Mouse (Mus musculus): ENCODE results near the gene Ffar2. TPM values are rescaled to one million over a fixed set of nuclear protein-coding genes. Genes with fewer than 3 reads are reported as not detected.

The Ffar2 gene
- polyA plus RNA-seq, 1 experiment from 2014 or later: not detected

DNA sequence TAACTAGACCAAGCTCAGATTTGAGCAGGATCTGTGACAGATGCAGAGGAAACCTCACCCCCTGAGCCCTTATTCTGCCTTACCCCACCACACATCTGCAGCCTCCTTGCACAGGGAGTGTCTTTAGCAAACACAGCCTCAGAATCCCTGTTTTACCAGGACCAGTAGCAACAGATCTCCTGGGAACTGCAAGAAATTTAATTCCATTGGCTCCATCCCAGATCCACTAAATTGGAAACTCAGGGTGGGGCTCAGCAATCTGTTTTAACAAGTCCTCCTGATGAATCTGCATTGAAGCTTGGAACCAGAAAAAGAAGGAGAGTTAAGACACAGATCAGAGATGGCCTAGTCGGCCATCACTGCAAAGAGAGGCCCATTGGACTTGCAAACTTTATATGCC lies 26.8 kb downstream of the Ffar2 start:
- WGBS: 43% methylated on average over 1 of the region's 1 CpGs
- Histone ChIP-seq H3K27me3 (replicated peaks) (no peaks in the 10 kb centered on the region), H3K27ac (ENCODE audit: poor library complexity, severe bottlenecking) (no peak overlapping the region), H3K4me1 (replicated peaks) (0 out of 2 replicates have a peak, but pooled peaks cover 3% of the 10 kb centered on the region), H3K36me3 (no peaks in the 10 kb centered on the region), H3K4me3 (no peak overlapping the region), H3K9me3 (replicated peaks) (peaks cover 15% of the 10 kb centered on the region), H3K4me2 (no peak overlapping the region), H3K9ac (no peak overlapping the region)
- ATAC-seq (ENCODE audit: insufficient number of reproducible peaks, low FRiP score): no peak

DNA sequence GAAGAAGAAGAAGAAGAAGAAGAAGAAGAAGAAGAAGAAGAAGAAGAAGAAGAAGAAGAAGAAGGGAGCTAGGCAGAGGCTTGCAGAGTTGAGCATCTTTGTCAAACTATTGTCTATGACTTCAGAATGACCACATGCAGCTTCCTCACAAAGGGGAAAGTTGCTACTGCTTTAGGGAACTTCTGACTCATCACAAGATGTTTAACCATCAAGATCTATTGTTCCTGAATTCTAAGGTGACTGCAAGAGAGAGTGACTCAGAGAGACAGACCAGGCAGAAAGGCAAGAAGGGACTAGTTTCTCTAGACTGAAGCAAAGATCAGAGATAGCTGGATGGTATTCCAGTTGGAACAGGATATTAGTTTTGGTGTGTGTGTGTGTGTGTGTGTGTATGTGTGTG lies 28.7 kb downstream of the Ffar2 start:
- ATAC-seq (ENCODE audit: insufficient number of reproducible peaks, low FRiP score): no peak
- no peak overlapping the region for H3K4me2 ChIP-seq

DNA sequence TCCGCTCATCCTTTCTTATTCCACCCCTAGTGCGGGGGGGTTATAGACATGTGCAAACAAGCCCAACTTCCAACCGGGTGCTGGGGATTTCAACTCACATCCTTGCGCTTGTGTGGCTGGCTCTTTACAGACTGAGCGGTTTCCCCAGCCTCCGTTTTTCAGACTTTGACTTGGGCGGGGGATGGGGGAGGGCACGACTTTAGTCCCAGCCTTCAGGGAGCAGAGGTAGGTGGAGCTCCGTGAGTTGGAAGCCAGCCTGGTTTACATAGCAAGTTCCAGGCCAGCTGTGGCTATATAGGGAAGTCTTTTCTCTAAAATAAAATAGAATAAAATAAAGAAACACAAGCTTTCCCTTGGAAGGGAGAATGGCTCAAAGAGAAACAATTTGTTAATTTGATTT lies 31.7 kb downstream of the Ffar2 start:
- H3K4me3 ChIP-seq: no peak overlapping the region
- peaks cover 34% of the 10 kb centered on the region for H3K27me3 ChIP-seq (replicated peaks)
- ATAC-seq (ENCODE audit: insufficient number of reproducible peaks, low FRiP score): no peak
- H3K4me2 ChIP-seq: no peak overlapping the region
- 22% methylated on average over 9 of the region's 9 CpGs for WGBS
- H3K36me3 ChIP-seq: no peaks in the 10 kb centered on the region
- no peaks in the 10 kb centered on the region for H3K9me3 ChIP-seq (replicated peaks)
- H3K4me1 ChIP-seq (replicated peaks): no peaks in the 10 kb centered on the region
- H3K27ac ChIP-seq (ENCODE audit: poor library complexity, severe bottlenecking): no peak overlapping the region
- no peak overlapping the region for H3K9ac ChIP-seq

More for the DNA sequence above, 28.7 kb downstream of the Ffar2 start:
- no peak overlapping the region for H3K4me3 ChIP-seq
- no peak overlapping the region for H3K9ac ChIP-seq
- H3K27me3 ChIP-seq (replicated peaks): peaks cover 9% of the 10 kb centered on the region; the same call in 1 of the 2 replicates
- no peaks in the 10 kb centered on the region for H3K36me3 ChIP-seq
- H3K27ac ChIP-seq (ENCODE audit: poor library complexity, severe bottlenecking): no peak overlapping the region
- 0 out of 2 replicates have a peak, but pooled peaks cover 3% of the 10 kb centered on the region for H3K4me1 ChIP-seq (replicated peaks)
- peaks cover 7% of the 10 kb centered on the region for H3K9me3 ChIP-seq (replicated peaks)

DNA sequence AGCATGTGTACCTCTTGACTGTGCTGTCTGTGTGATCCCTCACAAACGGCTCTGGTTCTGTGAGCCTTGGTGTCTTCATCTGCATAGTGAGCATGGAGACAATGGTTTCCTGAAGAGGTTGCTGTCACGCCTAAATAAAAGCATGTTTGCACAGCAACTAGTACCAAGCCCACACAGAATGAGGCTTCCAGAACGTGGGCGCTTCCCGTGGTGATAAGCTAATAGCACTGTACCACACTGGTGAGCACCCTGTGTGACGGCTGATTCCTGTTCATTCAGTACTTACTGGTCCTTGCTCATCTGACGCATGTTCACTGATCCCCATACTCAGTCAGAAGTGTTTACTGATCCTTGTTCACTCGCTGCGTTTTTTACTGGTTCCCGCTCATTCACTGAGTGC lies 33.4 kb downstream of the Ffar2 start:
- 69% methylated on average over 10 of the region's 10 CpGs for WGBS
- Histone ChIP-seq H3K9ac (no peak overlapping the region), H3K27me3 (replicated peaks) (peaks cover 35% of the 10 kb centered on the region), H3K36me3 (no peaks in the 10 kb centered on the region), H3K4me2 (no peak overlapping the region), H3K27ac (ENCODE audit: poor library complexity, severe bottlenecking) (no peak overlapping the region), H3K4me1 (replicated peaks) (no peaks in the 10 kb centered on the region), H3K4me3 (no peak overlapping the region), H3K9me3 (replicated peaks) (no peaks in the 10 kb centered on the region)
- no peak for ATAC-seq (ENCODE audit: insufficient number of reproducible peaks, low FRiP score)

DNA sequence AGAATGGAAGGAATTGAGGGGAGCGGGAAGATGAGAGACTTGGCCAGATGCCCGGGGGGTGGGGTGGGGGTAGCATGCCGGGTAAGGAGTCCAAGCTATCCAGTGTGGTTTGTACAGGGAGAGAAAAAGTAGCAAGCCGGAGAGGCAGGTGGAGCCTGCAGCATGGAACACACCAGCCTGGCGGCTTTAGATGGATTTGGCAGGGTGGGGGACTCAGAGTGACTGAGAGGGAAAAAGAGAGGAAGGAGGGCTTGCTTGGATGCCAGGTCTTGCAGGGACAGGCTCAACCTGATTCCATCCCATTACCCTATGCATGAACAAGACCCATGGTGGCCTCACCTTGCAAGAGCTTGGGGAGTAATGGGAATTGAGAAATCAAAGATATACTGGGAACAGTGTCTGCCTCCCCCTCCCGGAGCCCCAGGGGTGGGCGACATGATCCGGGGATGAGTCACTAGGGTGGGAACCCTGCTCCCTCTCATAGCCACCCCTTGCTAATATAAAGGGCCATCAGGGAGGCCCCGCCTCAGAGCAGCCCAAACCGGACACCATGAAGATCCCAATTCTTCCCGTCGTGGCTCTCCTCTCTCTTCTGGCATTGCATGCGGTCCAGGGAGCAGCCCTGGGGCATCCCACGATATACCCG lies 36.1 kb downstream of the Ffar2 start, which contains the start of gene Krtdap:
Gene Krtdap (plus strand): TSS at position 520 of the 646 bp plus-strand sequence.
- no peak within 1 kb of the TSS for H3K4me3 ChIP-seq
- WGBS: 41% methylated on average over 15 of the region's 15 CpGs
- H3K4me2 ChIP-seq: no peak within 1 kb of the TSS
- H3K9ac ChIP-seq: no peak within 1 kb of the TSS
- no peak for ATAC-seq (ENCODE audit: insufficient number of reproducible peaks, low FRiP score)
- no peaks in the 10 kb centered on the region for H3K36me3 ChIP-seq
- peaks cover 35% of the 10 kb centered on the region for H3K27me3 ChIP-seq (replicated peaks)
- H3K9me3 ChIP-seq (replicated peaks): no peaks in the 10 kb centered on the region
- H3K4me1 ChIP-seq (replicated peaks): no peaks in the 10 kb centered on the region
- no peak within 1 kb of the TSS for H3K27ac ChIP-seq (ENCODE audit: poor library complexity, severe bottlenecking)

DNA sequence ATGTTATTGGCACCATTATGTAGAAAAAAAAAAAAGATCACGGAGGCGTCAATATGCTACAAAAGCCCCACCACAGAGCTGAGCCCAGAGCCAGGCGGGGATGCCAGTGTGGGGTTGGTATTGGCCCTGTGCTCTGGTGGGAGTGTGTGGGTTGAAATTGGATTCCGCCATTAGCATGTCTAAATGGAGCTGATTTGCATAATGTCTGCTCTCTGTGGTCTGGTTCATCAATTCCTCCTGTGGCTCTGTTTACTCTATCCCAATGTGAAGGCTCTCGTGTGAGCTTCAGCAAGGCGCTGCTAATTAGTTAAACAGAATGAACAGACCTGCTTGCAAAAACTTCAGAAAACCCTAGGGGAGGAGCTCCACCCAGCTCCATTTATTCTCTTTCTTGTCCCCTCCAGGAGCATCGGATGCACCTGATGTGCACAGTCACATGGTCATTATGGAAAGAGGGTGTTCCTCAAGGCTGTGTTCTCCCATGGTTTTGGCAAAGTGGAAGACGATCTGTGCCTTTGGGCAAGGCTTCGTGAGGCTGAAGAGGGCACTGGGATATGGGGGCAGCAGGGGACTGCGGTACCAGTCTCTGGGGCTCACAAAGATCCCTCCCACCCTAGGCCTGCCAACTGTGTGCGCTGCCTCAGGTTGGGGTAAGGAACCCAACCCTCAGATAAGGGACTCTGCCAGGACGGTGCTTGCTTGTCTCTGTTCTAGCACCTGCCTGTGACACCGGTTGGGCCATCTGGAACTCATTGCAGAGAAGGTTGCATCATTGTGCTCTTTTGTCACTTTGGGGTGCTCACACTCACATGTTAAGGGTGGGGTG lies 37.6 kb downstream of the Ffar2 start:
- ATAC-seq (ENCODE audit: insufficient number of reproducible peaks, low FRiP score): no peak
- no peak overlapping the region for H3K4me2 ChIP-seq
- no peaks in the 10 kb centered on the region for H3K9me3 ChIP-seq (replicated peaks)
- H3K27ac ChIP-seq (ENCODE audit: poor library complexity, severe bottlenecking): no peak overlapping the region
- H3K36me3 ChIP-seq: no peaks in the 10 kb centered on the region
- no peaks in the 10 kb centered on the region for H3K4me1 ChIP-seq (replicated peaks)
- WGBS: 73% methylated on average over 13 of the region's 13 CpGs
- no peak overlapping the region for H3K9ac ChIP-seq
- peaks cover 34% of the 10 kb centered on the region for H3K27me3 ChIP-seq (replicated peaks)
- H3K4me3 ChIP-seq: no peak overlapping the region

DNA sequence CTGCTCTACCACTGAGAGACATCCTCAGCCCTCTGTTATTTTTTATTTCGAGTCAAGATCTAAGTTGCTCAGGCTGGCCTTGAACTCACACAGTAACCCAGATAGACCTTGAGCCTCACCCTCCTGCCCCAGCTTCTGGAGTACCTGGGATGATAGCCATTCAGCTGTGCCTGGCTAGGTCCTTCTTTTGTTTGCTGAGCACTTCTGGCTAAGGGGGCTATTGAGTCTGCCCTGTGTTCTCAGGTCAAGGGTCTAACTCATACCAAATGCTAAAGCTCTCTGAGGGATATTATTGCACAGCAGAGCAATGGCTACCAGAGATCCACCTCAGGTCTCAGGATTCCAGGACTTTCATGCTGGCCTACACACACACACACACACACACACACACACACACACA lies 38.4 kb downstream of the Ffar2 start:
- 63% methylated on average over 1 of the region's 1 CpGs for WGBS
- H3K27me3 ChIP-seq (replicated peaks): peaks cover 28% of the 10 kb centered on the region
- no peak for ATAC-seq (ENCODE audit: insufficient number of reproducible peaks, low FRiP score)

DNA sequence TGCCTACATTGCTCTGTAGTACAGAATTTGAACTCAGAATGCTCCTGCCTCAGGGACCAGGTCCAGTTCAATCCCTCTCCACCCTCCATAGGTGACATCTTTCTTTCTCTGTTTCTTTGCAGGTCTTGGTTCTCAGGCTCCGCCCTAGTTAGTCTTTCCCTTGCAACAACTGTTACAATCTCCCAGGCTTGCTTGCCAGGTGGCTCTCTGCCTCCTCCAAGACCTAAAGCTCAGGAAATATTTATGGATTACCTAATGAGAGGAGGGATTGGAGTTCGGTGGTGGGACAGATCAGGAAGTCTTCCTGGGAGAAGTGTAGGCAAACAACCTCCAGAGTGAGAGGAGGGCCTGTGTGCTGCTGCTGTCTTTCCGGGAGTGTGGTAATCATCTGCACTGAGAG lies 40.9 kb downstream of the Ffar2 start:
- no peak for ATAC-seq (ENCODE audit: insufficient number of reproducible peaks, low FRiP score)
- no peaks in the 10 kb centered on the region for H3K9me3 ChIP-seq (replicated peaks)
- no peak overlapping the region for H3K27ac ChIP-seq (ENCODE audit: poor library complexity, severe bottlenecking)
- H3K9ac ChIP-seq: no peak overlapping the region
- H3K4me1 ChIP-seq (replicated peaks): no peaks in the 10 kb centered on the region
- H3K27me3 ChIP-seq (replicated peaks): peaks cover 8% of the 10 kb centered on the region
- no peak overlapping the region for H3K4me2 ChIP-seq
- WGBS: 73% methylated on average over 3 of the region's 3 CpGs
- H3K4me3 ChIP-seq: no peak overlapping the region
- H3K36me3 ChIP-seq: no peaks in the 10 kb centered on the region

More for the DNA sequence above, 38.4 kb downstream of the Ffar2 start:
- no peak overlapping the region for H3K27ac ChIP-seq (ENCODE audit: poor library complexity, severe bottlenecking)
- no peak overlapping the region for H3K4me3 ChIP-seq
- H3K9me3 ChIP-seq (replicated peaks): no peaks in the 10 kb centered on the region
- H3K36me3 ChIP-seq: no peaks in the 10 kb centered on the region
- H3K9ac ChIP-seq: no peak overlapping the region
- no peak overlapping the region for H3K4me2 ChIP-seq
- H3K4me1 ChIP-seq (replicated peaks): no peaks in the 10 kb centered on the region

DNA sequence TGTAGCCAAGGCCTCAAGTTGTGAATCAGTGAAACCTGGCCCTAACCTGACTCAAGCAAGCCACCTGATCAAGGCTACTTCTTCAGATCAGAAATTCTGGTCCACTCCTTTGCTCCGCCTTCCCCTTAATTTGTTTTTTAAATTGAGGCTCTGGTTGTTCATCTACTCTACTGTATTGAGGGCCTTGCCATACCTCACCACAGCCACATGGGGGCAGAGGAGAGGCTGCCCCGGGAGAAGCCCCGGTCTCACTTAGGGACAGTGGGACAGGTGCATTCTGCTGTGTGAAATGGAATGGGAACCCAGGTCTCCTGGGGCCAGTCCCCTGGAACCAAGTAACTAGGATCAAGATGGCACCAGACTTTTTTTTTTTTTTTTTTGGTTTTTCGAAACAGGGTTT lies 41.8 kb downstream of the Ffar2 start:
- H3K27me3 ChIP-seq (replicated peaks): no peaks in the 10 kb centered on the region
- H3K36me3 ChIP-seq: no peaks in the 10 kb centered on the region
- no peaks in the 10 kb centered on the region for H3K4me1 ChIP-seq (replicated peaks)
- no peak for ATAC-seq (ENCODE audit: insufficient number of reproducible peaks, low FRiP score)
- H3K9me3 ChIP-seq (replicated peaks): no peaks in the 10 kb centered on the region
- no peak overlapping the region for H3K27ac ChIP-seq (ENCODE audit: poor library complexity, severe bottlenecking)
- H3K4me3 ChIP-seq: no peak overlapping the region
- no peak overlapping the region for H3K9ac ChIP-seq
- WGBS: 54% methylated on average over 4 of the region's 4 CpGs
- H3K4me2 ChIP-seq: no peak overlapping the region

DNA sequence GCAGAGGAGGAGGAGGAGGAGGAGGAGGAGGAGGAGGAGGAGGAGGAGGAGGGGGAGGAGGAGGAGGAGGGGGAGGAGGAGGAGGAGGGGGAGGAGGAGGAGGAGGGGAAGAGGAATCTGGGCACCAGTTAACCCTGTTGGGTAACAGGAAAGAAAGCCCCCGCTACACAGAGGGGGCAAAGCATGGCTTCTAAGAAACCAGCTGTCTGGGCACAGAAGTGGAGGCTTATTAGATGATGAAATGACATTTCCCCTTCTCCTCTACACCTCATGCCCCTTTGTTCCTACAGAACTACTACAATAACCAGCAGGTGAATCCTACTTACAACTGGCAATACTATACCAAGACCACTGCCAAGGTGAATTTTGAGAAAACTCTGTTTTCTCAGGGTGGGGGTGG lies 45.7 kb downstream of the Ffar2 start:
- 79% methylated on average over 1 of the region's 1 CpGs for WGBS

DNA sequence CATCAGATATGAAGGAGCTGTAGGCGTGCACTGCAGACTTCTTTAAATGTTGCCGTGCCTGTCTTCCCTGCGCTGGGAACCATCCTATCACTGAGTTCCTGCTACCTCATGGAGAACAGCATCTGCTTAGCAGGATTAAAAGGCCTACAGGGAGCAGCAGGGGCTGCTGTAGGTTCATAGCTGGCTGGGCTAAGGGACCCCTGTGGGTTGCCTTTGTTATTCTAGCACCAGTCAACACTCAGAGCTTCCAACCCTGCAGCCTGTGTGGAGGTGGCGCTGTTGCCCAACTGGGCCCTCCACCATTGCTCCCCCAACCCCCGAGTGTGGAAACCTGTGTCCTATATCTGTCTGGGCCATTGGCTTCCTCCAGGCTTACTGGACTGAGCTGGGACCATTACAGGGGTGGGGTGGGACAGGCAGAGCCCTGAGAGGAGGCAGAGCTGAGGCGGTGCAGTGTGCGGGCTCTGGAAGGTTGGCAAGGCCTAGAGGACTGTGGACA lies 46.4 kb downstream of the Ffar2 start:
- Histone ChIP-seq H3K4me2 (no peak overlapping the region), H3K36me3 (no peaks in the 10 kb centered on the region), H3K27ac (ENCODE audit: poor library complexity, severe bottlenecking) (no peak overlapping the region), H3K4me1 (replicated peaks) (no peaks in the 10 kb centered on the region), H3K27me3 (replicated peaks) (no peaks in the 10 kb centered on the region), H3K9me3 (replicated peaks) (peaks cover 5% of the 10 kb centered on the region; the same call in 1 of the 2 replicates), H3K4me3 (no peak overlapping the region), H3K9ac (no peak overlapping the region)
- ATAC-seq (ENCODE audit: insufficient number of reproducible peaks, low FRiP score): no peak
- WGBS: 43% methylated on average over 7 of the region's 7 CpGs

More for the DNA sequence above, 45.7 kb downstream of the Ffar2 start:
- Histone ChIP-seq H3K27ac (ENCODE audit: poor library complexity, severe bottlenecking) (no peak overlapping the region), H3K9ac (no peak overlapping the region), H3K27me3 (replicated peaks) (no peaks in the 10 kb centered on the region), H3K4me3 (no peak overlapping the region), H3K9me3 (replicated peaks) (no peaks in the 10 kb centered on the region), H3K4me2 (no peak overlapping the region), H3K36me3 (no peaks in the 10 kb centered on the region), H3K4me1 (replicated peaks) (no peaks in the 10 kb centered on the region)
- no peak for ATAC-seq (ENCODE audit: insufficient number of reproducible peaks, low FRiP score)
